Comparison of ENCODE assay signal across 11 mouse cellular contexts in genomic region chr5:121967520-121967919, GRCm38 (mm10).
"Had no signal": no experiment of that assay in that cellular context is flagged by ENCODE, and none has a peak within 500 bp of the region (broad histone marks: within the 10 kb centered on the region; RNA-seq: fewer than 3 reads in every experiment).

No protein-coding gene starts in this region.

- H3K9ac ChIP-seq: limb, embryonic 15.5 days; liver, embryonic 12.5 days; lung, embryonic 14.5 days; neural tube, embryonic 12.5 days had no signal

- H3K4me2 ChIP-seq: limb, embryonic 15.5 days had no signal

- H3K27ac ChIP-seq: left cerebral cortex, adult 2 months; limb, embryonic 15.5 days; liver, embryonic 12.5 days; neural tube, embryonic 12.5 days had no signal

- H3K9me3 ChIP-seq: limb, embryonic 15.5 days; liver, embryonic 12.5 days; neural tube, embryonic 12.5 days had no signal

- ATAC-seq: liver, embryonic 12.5 days had no signal

- H3K27me3 ChIP-seq: neural tube, embryonic 12.5 days had no signal

- H3K4me3 ChIP-seq: left cerebral cortex, adult 2 months; limb, embryonic 15.5 days; liver, embryonic 12.5 days; midbrain, embryonic 10.5 days; myocyte; neural tube, embryonic 12.5 days had no signal

- H3K36me3 ChIP-seq: limb, embryonic 15.5 days; liver, embryonic 12.5 days; neural tube, embryonic 12.5 days had no signal

- DNase-seq: kidney, postnatal 25 days; midbrain, embryonic 14.5 days; right cerebral cortex, postnatal 25 days; thymus, postnatal 36 days had no signal
